Mouse (Mus musculus): Measurements from ENCODE around the gene Mrtfa. TPM values are rescaled to one million over a fixed set of nuclear protein-coding genes. Genes with fewer than 3 reads are reported as not detected.

Gene Mrtfa
- polyA plus RNA-seq, 1 experiment from 2014 or later: 15.5 TPM

DNA sequence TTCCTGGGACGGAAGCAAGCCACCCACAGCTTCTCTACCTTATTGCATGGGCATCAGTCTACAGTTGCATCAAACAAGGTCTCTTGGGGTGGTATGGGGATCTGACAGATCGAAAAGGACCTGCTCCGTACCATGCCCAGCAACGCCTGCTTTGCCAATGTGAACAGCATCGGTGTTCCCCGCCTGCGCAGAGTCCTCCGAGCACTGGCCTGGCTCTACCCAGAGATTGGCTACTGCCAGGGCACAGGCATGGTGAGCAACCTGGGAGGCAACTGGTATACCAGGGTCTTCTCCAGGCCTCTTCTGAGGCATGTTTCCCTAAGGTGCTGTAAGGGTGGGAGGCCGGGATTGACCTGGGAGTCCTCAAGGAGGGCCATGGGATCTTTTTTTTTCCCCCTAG lies 183.2 kb downstream of the Mrtfa start:
- H3K4me2 ChIP-seq (ENCODE audit: low read depth, low read length): no peak overlapping the region
- no peaks in the 10 kb centered on the region for H3K27me3 ChIP-seq (ENCODE audit: control insufficient read depth, insufficient read depth, low read length)
- no peak overlapping the region for H3K4me3 ChIP-seq (ENCODE audit: low read depth, low read length)
- no peak for ATAC-seq (replicated peaks; ENCODE audit: insufficient number of reproducible peaks, low FRiP score, low TSS enrichment, low read depth)
- no peaks in the 10 kb centered on the region; the same call in 1 of the 2 replicates for H3K36me3 ChIP-seq (replicated peaks; ENCODE audit: control insufficient read depth, insufficient read depth, low read depth, low read length)
- WGBS: 95% methylated on average over 9 of the region's 9 CpGs
- no peaks in the 10 kb centered on the region for H3K9me3 ChIP-seq (replicated peaks; ENCODE audit: control insufficient read depth, low read length)
- H3K4me1 ChIP-seq (ENCODE audit: control insufficient read depth, insufficient read depth, low read length): no peaks in the 10 kb centered on the region
- DNase-seq (ENCODE audit: low spot score): no peak
- H3K9ac ChIP-seq (replicated peaks; ENCODE audit: low read length): no peak overlapping the region
- no peak overlapping the region for H3K27ac ChIP-seq (replicated peaks; ENCODE audit: low read depth, low read length)

DNA sequence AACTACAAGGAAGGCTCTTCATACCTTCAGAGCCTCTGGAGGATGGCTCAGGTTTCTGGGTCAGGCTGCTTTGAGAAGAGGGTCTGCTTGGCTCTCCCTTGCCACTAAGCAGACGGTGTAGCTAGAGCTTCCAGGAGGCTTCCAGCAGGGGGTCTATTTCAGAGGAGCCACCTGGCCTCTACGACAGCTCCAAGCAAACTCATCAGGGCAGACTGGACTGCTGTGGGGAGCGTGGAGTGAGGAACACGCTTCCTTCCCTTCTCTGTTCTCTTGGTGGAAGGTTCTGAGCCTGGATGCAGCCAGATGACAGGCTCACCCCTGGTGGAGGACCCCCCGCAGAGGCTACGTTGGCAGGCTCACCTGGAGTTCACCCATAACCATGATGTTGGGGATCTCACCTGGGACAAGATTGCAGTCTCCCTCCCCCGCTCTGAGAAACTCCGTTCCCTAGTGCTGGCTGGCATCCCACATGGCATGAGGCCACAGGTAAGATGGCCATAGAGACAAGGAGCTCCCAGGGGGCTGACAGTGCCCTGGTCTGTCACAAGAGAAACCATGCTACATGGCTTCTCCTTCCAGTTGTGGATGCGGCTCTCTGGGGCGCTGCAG lies 184.3 kb downstream of the Mrtfa start:
- ATAC-seq (replicated peaks; ENCODE audit: insufficient number of reproducible peaks, low FRiP score, low TSS enrichment, low read depth): no peak
- Histone ChIP-seq H3K27ac (replicated peaks; ENCODE audit: low read depth, low read length) (no peak overlapping the region), H3K4me3 (ENCODE audit: low read depth, low read length) (no peak overlapping the region), H3K9me3 (replicated peaks; ENCODE audit: control insufficient read depth, low read length) (no peaks in the 10 kb centered on the region), H3K27me3 (ENCODE audit: control insufficient read depth, insufficient read depth, low read length) (no peaks in the 10 kb centered on the region), H3K4me2 (ENCODE audit: low read depth, low read length) (no peak overlapping the region), H3K36me3 (replicated peaks; ENCODE audit: control insufficient read depth, insufficient read depth, low read depth, low read length) (no peaks in the 10 kb centered on the region; the same call in 1 of the 2 replicates), H3K9ac (replicated peaks; ENCODE audit: low read length) (no peak overlapping the region), H3K4me1 (ENCODE audit: control insufficient read depth, insufficient read depth, low read length) (no peaks in the 10 kb centered on the region)
- 82% methylated on average over 10 of the region's 10 CpGs for WGBS
- DNase-seq (ENCODE audit: low spot score): no peak

DNA sequence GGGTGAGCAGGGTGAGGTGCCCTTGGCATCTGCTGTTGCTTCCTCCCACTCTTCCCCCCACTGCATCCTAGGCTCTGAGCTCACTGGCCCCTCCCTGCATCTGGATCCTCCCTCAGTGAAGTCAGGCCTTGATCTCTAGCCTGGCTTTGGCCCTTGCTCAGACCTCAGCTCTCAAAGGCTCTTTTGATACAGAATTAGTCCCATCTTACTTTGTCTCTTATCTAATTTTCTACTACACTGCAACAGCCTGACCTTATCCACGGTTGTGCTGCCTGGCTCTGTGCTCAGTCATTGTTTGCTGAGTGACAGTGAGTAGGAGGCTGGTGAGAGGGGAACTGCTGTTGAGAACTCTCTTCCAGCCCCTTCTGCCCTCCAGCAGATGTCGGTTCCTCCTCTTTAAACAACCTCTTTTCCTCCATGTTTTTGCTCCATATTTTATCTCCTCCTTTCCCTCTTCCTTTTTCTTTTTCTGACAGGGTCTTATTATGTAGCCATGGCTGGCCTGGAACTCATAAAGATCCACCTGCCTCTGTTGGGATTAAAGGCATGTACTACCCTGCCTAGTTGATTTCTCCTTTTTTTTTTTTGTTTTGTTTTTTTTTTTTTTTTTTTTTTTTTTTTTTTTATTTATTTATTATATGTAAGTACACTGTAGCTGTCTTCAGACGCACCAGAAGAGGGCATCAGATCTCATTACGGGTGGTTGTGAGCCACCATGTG lies 190.0 kb downstream of the Mrtfa start:
- H3K27me3 ChIP-seq (ENCODE audit: control insufficient read depth, insufficient read depth, low read length): no peaks in the 10 kb centered on the region
- no peak for DNase-seq (ENCODE audit: low spot score)
- H3K27ac ChIP-seq (replicated peaks; ENCODE audit: low read depth, low read length): no peak overlapping the region
- H3K9me3 ChIP-seq (replicated peaks; ENCODE audit: control insufficient read depth, low read length): no peaks in the 10 kb centered on the region
- ATAC-seq (replicated peaks; ENCODE audit: insufficient number of reproducible peaks, low FRiP score, low TSS enrichment, low read depth): 0 out of 2 replicates have a peak, but pooled peaks have one; percentile 23
- 51% methylated on average over 4 of the region's 4 CpGs for WGBS
- no peak overlapping the region for H3K9ac ChIP-seq (replicated peaks; ENCODE audit: low read length)
- no peak overlapping the region for H3K4me3 ChIP-seq (ENCODE audit: low read depth, low read length)
- H3K4me2 ChIP-seq (ENCODE audit: low read depth, low read length): no peak overlapping the region
- H3K36me3 ChIP-seq (replicated peaks; ENCODE audit: control insufficient read depth, insufficient read depth, low read depth, low read length): no peaks in the 10 kb centered on the region
- no peaks in the 10 kb centered on the region for H3K4me1 ChIP-seq (ENCODE audit: control insufficient read depth, insufficient read depth, low read length)

GRCm38 (mm10) chr15:80997077-80997476 lies 193.5 kb downstream of the Mrtfa start:
- H3K4me3 ChIP-seq (ENCODE audit: low read depth, low read length): no peak overlapping the region
- DNase-seq (ENCODE audit: low spot score) (no peak), ATAC-seq (replicated peaks; ENCODE audit: insufficient number of reproducible peaks, low FRiP score, low TSS enrichment, low read depth) (no peak)
- no peak overlapping the region for H3K4me2 ChIP-seq (ENCODE audit: low read depth, low read length)
- no peaks in the 10 kb centered on the region for H3K27me3 ChIP-seq (ENCODE audit: control insufficient read depth, insufficient read depth, low read length)
- H3K36me3 ChIP-seq (replicated peaks; ENCODE audit: control insufficient read depth, insufficient read depth, low read depth, low read length): no peaks in the 10 kb centered on the region
- WGBS: 60% methylated on average over 1 of the region's 1 CpGs
- H3K4me1 ChIP-seq (ENCODE audit: control insufficient read depth, insufficient read depth, low read length): no peaks in the 10 kb centered on the region
- H3K9ac ChIP-seq (replicated peaks; ENCODE audit: low read length): no peak overlapping the region
- no peaks in the 10 kb centered on the region for H3K9me3 ChIP-seq (replicated peaks; ENCODE audit: control insufficient read depth, low read length)
- no peak overlapping the region for H3K27ac ChIP-seq (replicated peaks; ENCODE audit: low read depth, low read length)

DNA sequence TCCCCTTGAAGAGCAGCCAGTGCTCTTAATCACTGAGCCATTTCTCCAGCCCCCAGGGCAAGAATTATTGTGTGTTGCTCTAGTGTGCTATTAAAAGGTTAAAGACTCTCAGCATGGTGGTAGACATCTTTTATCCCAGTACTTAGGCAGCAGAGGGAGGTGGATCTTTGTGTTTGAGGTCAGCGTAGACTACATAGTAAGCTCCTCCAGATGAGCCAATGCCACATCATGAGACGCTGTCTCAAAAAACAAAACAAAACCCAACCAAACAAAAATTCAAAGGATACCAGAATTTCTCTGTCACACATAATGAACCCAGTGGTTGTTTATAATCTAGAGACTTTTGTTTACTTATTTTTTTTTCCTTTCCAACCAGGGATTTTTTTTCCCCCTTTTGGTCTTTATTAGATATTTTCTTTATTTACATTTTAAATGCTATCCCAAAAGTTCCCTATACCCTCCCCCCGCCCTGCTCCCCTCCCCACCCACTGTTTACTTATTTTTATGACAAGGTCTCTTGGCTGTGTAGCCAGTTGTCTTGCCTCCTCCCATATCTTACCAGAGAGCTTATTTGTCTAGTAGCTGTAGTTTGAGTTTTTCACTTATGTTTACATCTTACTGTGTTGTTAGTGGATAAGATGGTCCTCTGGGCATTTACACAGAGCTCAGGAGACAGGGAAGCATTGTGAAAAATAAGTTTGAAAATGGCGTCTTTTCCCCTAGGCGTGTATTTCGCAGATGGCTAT lies 194.3 kb downstream of the Mrtfa start:
- Histone ChIP-seq H3K27ac (replicated peaks; ENCODE audit: low read depth, low read length) (no peak overlapping the region), H3K4me1 (ENCODE audit: control insufficient read depth, insufficient read depth, low read length) (no peaks in the 10 kb centered on the region), H3K9ac (replicated peaks; ENCODE audit: low read length) (no peak overlapping the region), H3K36me3 (replicated peaks; ENCODE audit: control insufficient read depth, insufficient read depth, low read depth, low read length) (no peaks in the 10 kb centered on the region), H3K9me3 (replicated peaks; ENCODE audit: control insufficient read depth, low read length) (no peaks in the 10 kb centered on the region), H3K4me2 (ENCODE audit: low read depth, low read length) (no peak overlapping the region), H3K4me3 (ENCODE audit: low read depth, low read length) (no peak overlapping the region), H3K27me3 (ENCODE audit: control insufficient read depth, insufficient read depth, low read length) (no peaks in the 10 kb centered on the region)
- no peak for ATAC-seq (replicated peaks; ENCODE audit: insufficient number of reproducible peaks, low FRiP score, low TSS enrichment, low read depth)
- no peak for DNase-seq (ENCODE audit: low spot score)
- 82% methylated on average over 6 of the region's 6 CpGs for WGBS

DNA sequence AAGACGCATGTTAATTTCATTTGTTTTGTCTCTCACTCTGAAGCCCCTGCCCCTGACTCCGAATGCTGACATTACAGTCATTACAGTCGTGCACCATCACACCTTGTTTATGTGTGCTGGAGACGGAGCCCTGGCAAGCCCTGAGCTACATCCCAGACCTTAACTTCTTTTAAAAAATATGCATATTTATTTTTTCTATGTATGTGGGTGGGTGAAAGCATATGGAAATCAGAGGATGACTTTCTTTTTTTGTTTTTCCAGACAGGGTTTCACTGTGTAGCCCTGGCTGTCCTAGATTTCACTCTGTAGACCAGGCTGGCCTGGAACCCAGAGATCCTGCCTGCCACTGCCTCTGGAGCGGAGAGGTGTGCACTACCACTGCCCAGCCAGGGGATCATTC lies 195.6 kb downstream of the Mrtfa start:
- Histone ChIP-seq H3K4me2 (ENCODE audit: low read depth, low read length) (no peak overlapping the region), H3K9me3 (replicated peaks; ENCODE audit: control insufficient read depth, low read length) (no peaks in the 10 kb centered on the region), H3K27ac (replicated peaks; ENCODE audit: low read depth, low read length) (no peak overlapping the region), H3K4me3 (ENCODE audit: low read depth, low read length) (no peak overlapping the region), H3K36me3 (replicated peaks; ENCODE audit: control insufficient read depth, insufficient read depth, low read depth, low read length) (no peaks in the 10 kb centered on the region), H3K9ac (replicated peaks; ENCODE audit: low read length) (no peak overlapping the region), H3K27me3 (ENCODE audit: control insufficient read depth, insufficient read depth, low read length) (no peaks in the 10 kb centered on the region), H3K4me1 (ENCODE audit: control insufficient read depth, insufficient read depth, low read length) (no peaks in the 10 kb centered on the region)
- no peak for ATAC-seq (replicated peaks; ENCODE audit: insufficient number of reproducible peaks, low FRiP score, low TSS enrichment, low read depth)
- 87% methylated on average over 5 of the region's 5 CpGs for WGBS
- DNase-seq (ENCODE audit: low spot score): no peak

GRCm38 (mm10) chr15:80989712-80990111 lies 200.8 kb downstream of the Mrtfa start:
- 67% methylated on average over 3 of the region's 3 CpGs for WGBS
- Histone ChIP-seq H3K4me2 (ENCODE audit: low read depth, low read length) (no peak overlapping the region), H3K27me3 (ENCODE audit: control insufficient read depth, insufficient read depth, low read length) (no peaks in the 10 kb centered on the region), H3K4me1 (ENCODE audit: control insufficient read depth, insufficient read depth, low read length) (no peaks in the 10 kb centered on the region), H3K36me3 (replicated peaks; ENCODE audit: control insufficient read depth, insufficient read depth, low read depth, low read length) (no peaks in the 10 kb centered on the region), H3K27ac (replicated peaks; ENCODE audit: low read depth, low read length) (no peak overlapping the region), H3K9ac (replicated peaks; ENCODE audit: low read length) (no peak overlapping the region), H3K4me3 (ENCODE audit: low read depth, low read length) (no peak overlapping the region), H3K9me3 (replicated peaks; ENCODE audit: control insufficient read depth, low read length) (no peaks in the 10 kb centered on the region)
- ATAC-seq (replicated peaks; ENCODE audit: insufficient number of reproducible peaks, low FRiP score, low TSS enrichment, low read depth): no peak
- no peak for DNase-seq (ENCODE audit: low spot score)

GRCm38 (mm10) chr15:80988331-80988730 lies 202.2 kb downstream of the Mrtfa start:
- 59% methylated on average over 1 of the region's 1 CpGs for WGBS
- no peak overlapping the region for H3K4me2 ChIP-seq (ENCODE audit: low read depth, low read length)
- no peak for ATAC-seq (replicated peaks; ENCODE audit: insufficient number of reproducible peaks, low FRiP score, low TSS enrichment, low read depth)

More at GRCm38 (mm10) chr15:80988331-80988730, 202.2 kb downstream of the Mrtfa start:
- no peaks in the 10 kb centered on the region for H3K4me1 ChIP-seq (ENCODE audit: control insufficient read depth, insufficient read depth, low read length)
- H3K36me3 ChIP-seq (replicated peaks; ENCODE audit: control insufficient read depth, insufficient read depth, low read depth, low read length): no peaks in the 10 kb centered on the region
- no peak for DNase-seq (ENCODE audit: low spot score)
- no peaks in the 10 kb centered on the region for H3K27me3 ChIP-seq (ENCODE audit: control insufficient read depth, insufficient read depth, low read length)
- no peak overlapping the region for H3K27ac ChIP-seq (replicated peaks; ENCODE audit: low read depth, low read length)
- H3K9me3 ChIP-seq (replicated peaks; ENCODE audit: control insufficient read depth, low read length): no peaks in the 10 kb centered on the region
- H3K4me3 ChIP-seq (ENCODE audit: low read depth, low read length): no peak overlapping the region
- no peak overlapping the region for H3K9ac ChIP-seq (replicated peaks; ENCODE audit: low read length)
